Mouse (Mus musculus): ENCODE results near the gene Gm21190. TPM values are rescaled to one million over a fixed set of nuclear protein-coding genes. Genes with fewer than 3 reads are reported as not detected.
"Not testable (repeated sequence)": the region's sequence is repeated elsewhere in the genome, so short reads cannot be mapped to it uniquely, and the experiment has no call there.

Gene Gm21190
- polyA plus RNA-seq, 1 experiment from 2014 or later: not detected

DNA sequence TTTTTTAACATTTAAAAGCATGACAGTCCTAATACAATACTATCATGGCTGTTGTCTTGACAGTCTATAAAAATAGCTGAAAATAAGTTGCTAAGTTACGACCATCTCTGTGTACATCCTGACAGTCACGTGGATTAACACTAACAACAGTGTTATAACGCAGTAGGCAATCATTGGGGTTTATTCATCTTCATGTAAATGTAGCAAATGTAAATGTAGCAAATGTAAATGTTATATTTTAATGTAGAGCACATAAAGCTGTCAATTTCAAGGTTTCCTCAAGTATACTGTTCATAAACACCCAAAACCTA, 21.8 kb downstream of the Gm21190 start:
- no peak overlapping the region for H3K4me2 ChIP-seq (ENCODE audit: low read depth, low read length)
- H3K27me3 ChIP-seq (ENCODE audit: insufficient read depth, low read length): no peaks in the 10 kb centered on the region
- TF ChIP-seq CTCF (IDR thresholded peaks at IDR 0.05; ENCODE audit: low read depth): no peak
- no peak for TF ChIP-seq EP300 (IDR thresholded peaks at IDR 0.05; ENCODE audit: low read depth)
- no peaks in the 10 kb centered on the region for H3K4me1 ChIP-seq (ENCODE audit: insufficient read depth)
- DNase-seq (no peak), ATAC-seq (peak; percentile 13; the same call in 1 of the 2 replicates)
- no peaks in the 10 kb centered on the region for H3K36me3 ChIP-seq (replicated peaks; ENCODE audit: insufficient read depth, low read length)
- WGBS (ENCODE audit: insufficient replicate concordance): 56% methylated on average over 3 of the region's 3 CpGs
- 0 out of 2 replicates have a peak, but pooled peaks cover 1% of the 10 kb centered on the region for H3K9me3 ChIP-seq (ENCODE audit: low read length)
- H3K9ac ChIP-seq (replicated peaks): no peak overlapping the region
- no peak overlapping the region for H3K4me3 ChIP-seq (ENCODE audit: low read depth, low read length)
- H3K27ac ChIP-seq (ENCODE audit: low read depth): no peak overlapping the region

GRCm38 (mm10) chr5:15506575-15507308, 22.3 kb downstream of the Gm21190 start:
- Histone ChIP-seq H3K4me1 (ENCODE audit: insufficient read depth) (no peaks in the 10 kb centered on the region), H3K4me2 (ENCODE audit: low read depth, low read length) (no peak overlapping the region), H3K27ac (ENCODE audit: low read depth) (no peak overlapping the region), H3K4me3 (ENCODE audit: low read depth, low read length) (no peak overlapping the region), H3K9ac (replicated peaks) (no peak overlapping the region), H3K27me3 (ENCODE audit: insufficient read depth, low read length) (no peaks in the 10 kb centered on the region), H3K9me3 (ENCODE audit: low read length) (no peaks in the 10 kb centered on the region), H3K36me3 (replicated peaks; ENCODE audit: insufficient read depth, low read length) (no peaks in the 10 kb centered on the region)
- WGBS (ENCODE audit: insufficient replicate concordance): 48% methylated on average over 16 of the region's 16 CpGs
- TF ChIP-seq EP300 (IDR thresholded peaks at IDR 0.05; ENCODE audit: low read depth) (no peak), CTCF (IDR thresholded peaks at IDR 0.05; ENCODE audit: low read depth) (peak; percentile 82)
- ATAC-seq: peak; percentile 48; the same call in 1 of the 2 replicates
- DNase-seq: peak; percentile 69

DNA sequence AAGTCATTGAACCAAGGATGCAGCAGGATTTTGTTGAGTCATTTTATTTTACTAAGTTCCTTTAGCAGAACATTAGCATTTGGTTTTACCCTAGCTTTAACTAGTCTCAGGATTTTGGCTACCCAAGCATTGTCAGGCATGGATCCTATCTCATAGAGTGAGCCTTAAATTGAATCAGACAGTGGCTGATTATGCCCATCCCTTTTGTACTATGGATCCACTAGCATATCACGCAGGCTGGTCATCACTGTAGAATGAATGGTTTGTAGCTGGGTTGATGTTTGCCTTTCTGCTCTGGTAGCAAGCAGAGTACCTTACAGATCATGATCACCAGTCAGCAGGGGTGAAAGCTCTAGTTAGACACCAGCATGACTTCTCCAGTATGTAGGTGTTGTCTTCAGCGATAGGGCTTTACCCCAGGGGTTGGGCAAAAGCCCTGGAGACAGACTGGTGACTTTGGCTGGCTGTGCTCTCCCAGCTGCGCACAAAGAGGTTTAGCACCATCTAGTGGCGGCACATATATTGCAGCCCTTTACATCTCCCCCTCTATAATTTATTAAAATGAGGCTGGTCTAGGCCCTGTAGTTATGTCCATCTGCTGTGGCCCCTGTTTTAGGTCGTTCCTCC, 30.1 kb downstream of the Gm21190 start:
- not testable (repeated sequence) for H3K36me3 ChIP-seq (replicated peaks; ENCODE audit: insufficient read depth, low read length); H3K9me3 ChIP-seq (ENCODE audit: low read length); H3K4me1 ChIP-seq (ENCODE audit: insufficient read depth); H3K27ac ChIP-seq (ENCODE audit: low read depth); DNase-seq; H3K4me2 ChIP-seq (ENCODE audit: low read depth, low read length); H3K9ac ChIP-seq (replicated peaks); H3K27me3 ChIP-seq (ENCODE audit: insufficient read depth, low read length); H3K4me3 ChIP-seq (ENCODE audit: low read depth, low read length)
- peak; percentile 31; the same call in 1 of the 2 replicates for ATAC-seq
- peak; percentile 54 for TF ChIP-seq CTCF (IDR thresholded peaks at IDR 0.05; ENCODE audit: low read depth)
- WGBS (ENCODE audit: insufficient replicate concordance): 31% methylated on average over 5 of the region's 5 CpGs

GRCm38 (mm10) chr5:15498350-15498749, 30.7 kb downstream of the Gm21190 start:
- H3K9me3 ChIP-seq (ENCODE audit: low read length); ATAC-seq: not testable (repeated sequence)
- WGBS (ENCODE audit: insufficient replicate concordance): 54% methylated on average over 3 of the region's 3 CpGs

DNA sequence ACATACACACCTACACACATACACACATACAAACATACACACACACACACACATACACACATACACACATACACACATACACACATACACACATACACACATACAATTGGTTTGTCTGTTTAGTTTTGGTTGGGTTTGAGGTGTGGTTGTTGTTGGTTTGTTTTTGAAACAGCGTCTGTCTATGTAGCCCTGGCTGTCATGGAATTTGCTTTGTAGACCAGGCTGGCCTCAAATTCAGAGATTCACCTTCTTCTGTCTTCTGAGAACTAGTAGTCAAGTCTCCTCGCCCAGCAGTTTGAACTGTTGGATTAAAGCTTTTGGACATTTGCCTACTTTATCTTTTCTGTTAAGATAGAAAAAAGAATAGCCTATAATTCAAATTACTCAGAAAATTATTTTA, 38.1 kb downstream of the Gm21190 start:
- H3K4me2 ChIP-seq (ENCODE audit: low read depth, low read length); ATAC-seq; H3K36me3 ChIP-seq (replicated peaks; ENCODE audit: insufficient read depth, low read length); H3K27me3 ChIP-seq (ENCODE audit: insufficient read depth, low read length); DNase-seq; H3K9me3 ChIP-seq (ENCODE audit: low read length); H3K9ac ChIP-seq (replicated peaks); H3K4me1 ChIP-seq (ENCODE audit: insufficient read depth); H3K27ac ChIP-seq (ENCODE audit: low read depth); H3K4me3 ChIP-seq (ENCODE audit: low read depth, low read length): not testable (repeated sequence)
- WGBS (ENCODE audit: insufficient replicate concordance): 46% methylated on average over 2 of the region's 2 CpGs

More at GRCm38 (mm10) chr5:15498350-15498749, 30.7 kb downstream of the Gm21190 start:
- H3K4me1 ChIP-seq (ENCODE audit: insufficient read depth); H3K36me3 ChIP-seq (replicated peaks; ENCODE audit: insufficient read depth, low read length); H3K27me3 ChIP-seq (ENCODE audit: insufficient read depth, low read length); DNase-seq; H3K9ac ChIP-seq (replicated peaks); H3K4me2 ChIP-seq (ENCODE audit: low read depth, low read length); H3K27ac ChIP-seq (ENCODE audit: low read depth); H3K4me3 ChIP-seq (ENCODE audit: low read depth, low read length): not testable (repeated sequence)

- Histone ChIP-seq H3K9ac (replicated peaks) (no peak overlapping the region), H3K27ac (ENCODE audit: low read depth) (no peak overlapping the region), H3K9me3 (ENCODE audit: low read length) (no peaks in the 10 kb centered on the region), H3K4me3 (ENCODE audit: low read depth, low read length) (no peak overlapping the region), H3K36me3 (replicated peaks; ENCODE audit: insufficient read depth, low read length) (no peaks in the 10 kb centered on the region), H3K4me2 (ENCODE audit: low read depth, low read length) (no peak overlapping the region), H3K27me3 (ENCODE audit: insufficient read depth, low read length) (no peaks in the 10 kb centered on the region), H3K4me1 (ENCODE audit: insufficient read depth) (no peaks in the 10 kb centered on the region)
- ATAC-seq (no peak), DNase-seq (no peak)
- 73% methylated on average over 5 of the region's 5 CpGs for WGBS (ENCODE audit: insufficient replicate concordance)
- TF ChIP-seq EP300 (IDR thresholded peaks at IDR 0.05; ENCODE audit: low read depth): no peak
- no peak for TF ChIP-seq CTCF (IDR thresholded peaks at IDR 0.05; ENCODE audit: low read depth)
Measured at GRCm38 (mm10) chr5:15488743-15489142, 40.3 kb downstream of the Gm21190 start.
